Mouse (Mus musculus) lung, adult 2 months (tissue): ENCODE results near the gene Zfp697. TPM values are rescaled to one million over a fixed set of nuclear protein-coding genes. Genes with fewer than 3 reads are reported as not detected.

Experiments
- DNase-seq: peaks from one replicate; pipeline ENCODE4 v3.0.0; 2022
- H3K4me1 ChIP-seq: fragments of 200-500 bp; 2 replicates; pipeline ENCODE4 v1.6.1; 2011; ENCODE audit warnings: low read length; ENCODE audit not compliant: control insufficient read depth, insufficient read depth
- H3K4me3 ChIP-seq: fragments of 200-500 bp; replicated peaks from 2 replicates; pipeline ENCODE3; 2011; ENCODE audit warnings: low read depth, mild to moderate bottlenecking, control low read depth, low read length; ENCODE audit errors: extremely low read depth
- CTCF ChIP-seq: fragments of 200-500 bp; IDR thresholded peaks from 2 replicates; pipeline ENCODE4 v1.5.1; 2011; ENCODE audit warnings: mild to moderate bottlenecking, low read length, control low read depth; ENCODE audit not compliant: insufficient read depth
- POLR2A ChIP-seq: fragments of 200-500 bp; IDR thresholded peaks from 2 replicates; pipeline ENCODE4 v1.6.1; 2011; ENCODE audit warnings: low read depth, mild to moderate bottlenecking, control low read depth, low read length, borderline replicate concordance; ENCODE audit errors: extremely low read depth
- WGBS: fragments of 180-500 bp; shearing (Covaris S2); methylation state at CpG from one replicate; pipeline ENCODE4 v1.1.7; 2018; 5-methylcytosine and 5-hydroxymethylcytosine counted together
- polyA plus RNA-seq: library from polyadenylated mRNA; depleted of rRNA; stranded (reverse); fragments of >200 nt; gene quantifications from 2 replicates; pipeline ENCODE4 v1.2.3, GENCODE M21; 2012

Gene Zfp697
- polyA plus RNA-seq, 1 experiment, result 17.0 TPM

DNA sequence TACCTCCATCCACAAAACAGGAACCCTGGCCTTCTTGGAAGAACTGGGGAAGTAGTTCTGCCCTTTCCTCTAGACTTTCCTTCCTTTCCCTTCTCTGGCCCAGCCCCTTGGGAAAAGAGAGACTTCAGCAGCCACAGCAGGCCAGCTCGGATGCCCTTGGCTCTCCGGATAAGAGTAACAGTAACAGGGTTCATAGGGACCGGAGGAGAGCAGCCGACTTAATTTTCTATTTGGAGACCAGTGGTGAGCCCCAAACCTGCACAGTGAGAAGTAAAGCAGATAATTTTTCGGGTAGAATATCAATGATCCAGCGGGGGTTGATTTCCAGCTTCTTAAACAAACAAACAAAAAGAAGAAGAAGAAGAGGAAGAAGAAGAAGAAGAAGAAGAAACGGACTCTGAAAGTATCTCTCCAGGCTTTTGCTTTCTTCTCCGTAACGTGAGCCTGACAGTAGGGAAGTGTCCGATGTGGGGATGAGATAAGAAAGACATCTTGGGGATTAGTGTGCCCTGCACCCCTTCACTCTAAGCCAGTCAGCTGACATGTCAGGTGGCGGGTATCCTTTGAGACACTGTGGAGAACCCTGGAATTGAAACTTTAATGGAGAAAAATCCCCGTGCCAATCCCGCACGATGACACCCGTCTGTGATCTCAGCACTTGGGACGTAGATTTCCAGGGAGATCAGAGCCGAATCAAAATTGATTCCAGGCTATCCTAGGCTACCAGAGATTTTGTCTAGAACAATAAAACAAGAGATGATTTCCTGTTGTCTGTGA is 41.3 kb upstream of the Zfp697 start:
- DNase-seq, result no peak
- Histone ChIP-seq H3K4me1 (no peaks in the 10 kb centered on the region; the same call in 1 of the 2 replicates), H3K4me3 (no peak overlapping the region)
- no peak for TF ChIP-seq POLR2A
- no peak for TF ChIP-seq CTCF
- 81% methylated on average over 17 of the region's 17 CpGs for WGBS

DNA sequence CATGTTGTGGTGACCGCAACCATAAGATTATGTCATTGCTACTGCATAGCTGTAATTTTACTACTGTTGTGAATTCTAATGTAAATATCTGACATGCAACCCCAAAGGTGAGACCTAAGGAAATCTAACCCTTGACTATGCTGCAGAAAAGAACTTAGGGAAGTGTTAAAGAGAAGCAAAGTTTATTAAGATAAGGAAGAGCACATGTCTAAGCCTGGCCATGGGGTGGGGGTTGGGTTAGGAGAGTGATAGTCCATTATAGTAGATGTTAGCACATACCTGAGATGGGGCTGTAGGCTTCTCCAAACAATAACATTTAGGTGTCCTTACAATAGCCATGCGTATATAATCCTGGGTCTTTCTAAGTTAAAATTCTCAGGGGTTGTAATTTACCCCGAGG is 39.0 kb upstream of the Zfp697 start:
- Histone ChIP-seq H3K4me1 (no peaks in the 10 kb centered on the region; the same call in 1 of the 2 replicates), H3K4me3 (no peak overlapping the region)
- 89% methylated on average over 3 of the region's 3 CpGs for WGBS
- TF ChIP-seq POLR2A, result no peak
- TF ChIP-seq CTCF, result no peak
- no peak for DNase-seq

DNA sequence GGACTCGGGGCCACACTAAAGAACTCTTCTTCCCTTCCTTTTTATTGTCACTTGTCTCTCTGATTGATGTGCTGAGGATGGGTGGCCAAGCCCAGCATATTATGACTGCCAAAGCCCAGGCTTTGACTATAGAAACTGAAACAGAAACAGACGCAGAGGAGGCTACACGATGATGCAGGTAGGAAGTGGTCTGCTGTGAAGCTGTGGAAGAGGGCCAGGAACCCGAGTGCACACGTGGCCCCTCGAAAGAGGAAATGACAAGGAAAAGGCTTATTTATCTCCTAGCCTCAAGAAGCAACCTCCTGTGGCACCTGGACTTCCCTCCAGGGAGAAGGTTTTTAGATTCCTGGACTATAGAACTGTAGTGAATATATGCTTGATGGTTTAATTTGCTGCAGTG is 34.2 kb upstream of the Zfp697 start:
- TF ChIP-seq CTCF, result no peak
- no peak for TF ChIP-seq POLR2A

DNA sequence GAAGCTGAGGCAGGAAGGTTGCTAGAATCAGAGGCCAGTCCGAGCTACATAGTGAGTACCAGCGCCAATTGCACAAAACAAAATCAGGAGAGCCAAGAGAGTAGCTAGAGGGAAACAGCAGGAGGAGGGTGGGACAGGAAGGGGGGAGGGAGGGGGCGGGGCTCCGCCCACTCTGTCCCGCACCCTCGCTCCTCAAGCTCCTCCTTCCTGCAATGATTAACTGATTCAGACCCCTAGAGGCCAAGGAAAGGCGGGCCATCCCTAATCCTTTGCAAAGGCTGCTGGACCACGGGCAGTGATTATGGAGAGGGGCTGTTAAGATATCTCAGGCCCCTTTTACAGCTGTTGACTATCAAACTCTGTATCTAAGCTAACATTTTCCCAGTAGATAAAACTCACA is 33.6 kb upstream of the Zfp697 start:
- no peak for DNase-seq
- no peaks in the 10 kb centered on the region for H3K4me1 ChIP-seq
- WGBS, result 16% methylated on average over 8 of the region's 8 CpGs
- no peak overlapping the region for H3K4me3 ChIP-seq
- TF ChIP-seq CTCF, result no peak
- TF ChIP-seq POLR2A, result no peak

More for the DNA sequence above, 34.2 kb upstream of the Zfp697 start:
- WGBS, result 45% methylated on average over 6 of the region's 6 CpGs
- DNase-seq, result no peak
- H3K4me1 ChIP-seq, result no peaks in the 10 kb centered on the region
- no peak overlapping the region for H3K4me3 ChIP-seq

DNA sequence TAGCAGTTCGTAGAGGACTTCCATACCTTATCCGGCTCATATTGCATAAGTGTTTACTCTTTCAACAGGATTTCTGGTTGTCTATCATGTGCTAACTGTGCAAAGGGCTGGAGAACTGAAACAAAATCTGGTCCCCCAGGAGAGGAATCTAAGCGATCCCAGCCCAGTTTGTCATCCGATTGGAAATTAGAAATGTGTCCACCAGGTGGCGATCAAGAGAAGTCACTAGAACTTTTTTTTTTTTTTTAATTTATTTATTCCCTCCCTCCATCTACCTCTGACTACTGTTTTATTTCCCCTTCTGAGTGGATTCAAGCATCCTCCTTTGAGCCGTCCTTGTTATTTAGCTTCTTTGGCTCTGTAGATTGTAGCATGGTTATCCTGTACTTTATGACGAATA is 28.4 kb upstream of the Zfp697 start:
- 25% methylated on average over 7 of the region's 7 CpGs for WGBS
- peak; percentile 41 for DNase-seq
- Histone ChIP-seq H3K4me1 (no peaks in the 10 kb centered on the region), H3K4me3 (no peak overlapping the region)
- TF ChIP-seq POLR2A (no peak), CTCF (0 out of 2 replicates have a peak, but pooled peaks have one; percentile 25)

DNA sequence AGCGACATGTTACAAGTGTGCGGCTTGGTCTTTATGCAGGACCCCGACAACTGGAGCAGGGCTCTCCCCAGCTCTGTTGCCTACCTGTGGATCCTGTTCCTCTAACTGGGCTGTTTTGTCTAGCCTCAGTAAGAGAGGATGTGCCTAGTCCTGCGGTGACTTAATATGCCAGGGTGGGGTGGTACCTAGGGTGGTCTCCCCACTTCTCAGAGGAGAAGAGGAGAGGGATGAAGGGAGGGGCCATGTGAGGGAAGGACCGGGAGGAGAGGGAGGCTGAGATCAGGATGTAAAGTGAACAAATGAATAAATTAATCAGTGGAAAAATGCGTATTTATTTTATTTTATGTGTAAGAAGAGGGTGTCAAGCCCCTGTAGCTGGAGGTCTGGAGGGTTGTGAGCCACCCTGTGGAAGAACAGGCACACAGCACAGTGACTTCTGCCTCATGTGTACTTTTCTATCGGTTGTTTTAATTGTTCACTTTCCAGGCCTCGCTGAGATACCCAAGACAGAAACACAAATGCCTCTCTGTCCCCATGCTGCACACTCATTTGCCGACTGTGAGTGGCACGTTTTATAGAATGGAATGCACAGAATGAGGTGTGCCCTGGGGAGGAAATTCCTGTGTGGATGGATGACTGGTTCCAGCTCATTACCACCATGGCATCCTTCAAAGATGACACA is 26.8 kb upstream of the Zfp697 start:
- no peaks in the 10 kb centered on the region for H3K4me1 ChIP-seq
- WGBS, result 64% methylated on average over 10 of the region's 10 CpGs
- TF ChIP-seq POLR2A, result no peak
- TF ChIP-seq CTCF, result no peak
- no peak for DNase-seq
- no peak overlapping the region for H3K4me3 ChIP-seq

DNA sequence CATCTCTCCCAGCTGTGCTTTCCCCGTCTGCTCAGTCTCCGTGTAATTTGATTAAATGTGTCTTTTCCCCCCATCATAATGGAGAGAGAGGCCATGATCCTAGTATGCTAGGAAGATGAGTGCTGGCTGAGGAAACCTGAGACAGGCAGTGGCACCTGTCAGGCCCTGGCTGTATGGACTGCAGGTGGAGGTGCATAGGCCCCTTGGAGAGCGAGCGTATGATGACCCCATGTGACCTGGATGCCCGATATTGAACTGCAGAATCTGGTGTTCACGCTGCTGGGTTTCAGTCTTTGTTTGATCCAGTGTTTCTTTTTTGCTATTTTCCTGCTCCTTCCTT is 26.3 kb upstream of the Zfp697 start:
- TF ChIP-seq POLR2A, result no peak
- TF ChIP-seq CTCF, result no peak
- Histone ChIP-seq H3K4me1 (no peaks in the 10 kb centered on the region), H3K4me3 (no peak overlapping the region)
- no peak for DNase-seq
- WGBS, result 76% methylated on average over 6 of the region's 6 CpGs

DNA sequence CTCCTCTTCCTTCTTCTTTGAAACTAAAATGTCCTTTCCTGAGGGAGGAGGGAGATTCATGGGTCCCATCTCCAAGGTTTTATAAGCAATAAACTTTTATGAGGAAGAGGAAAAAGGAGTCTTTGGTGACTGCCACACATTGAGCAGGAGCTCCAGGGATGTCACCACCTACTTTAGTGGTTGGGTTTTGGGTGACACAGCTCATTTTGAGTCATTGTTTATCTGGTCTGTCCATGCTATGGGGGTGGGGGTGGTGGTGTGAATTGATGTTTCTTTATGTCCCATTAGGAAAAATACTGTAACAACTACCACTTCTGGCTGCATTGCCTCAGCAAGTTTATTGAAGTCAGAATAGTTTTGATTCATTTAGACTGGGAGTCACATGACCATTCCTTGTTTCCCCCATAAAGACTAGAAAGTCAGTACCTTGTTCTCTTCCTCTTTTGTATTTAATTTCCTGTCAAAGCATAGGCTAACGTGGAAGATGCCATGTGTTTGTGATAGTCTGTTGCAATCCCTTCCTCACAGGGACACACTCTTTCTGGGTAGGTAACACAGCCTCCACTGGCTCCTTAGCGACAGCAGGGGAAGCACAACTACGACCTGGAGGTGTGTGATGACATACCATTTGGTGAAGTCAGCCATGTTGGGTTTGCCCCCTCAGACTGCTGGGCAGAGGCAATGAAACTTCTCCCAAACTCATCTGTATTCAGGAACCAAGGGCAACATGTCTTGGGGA is 25.5 kb upstream of the Zfp697 start:
- no peak for DNase-seq
- Histone ChIP-seq H3K4me1 (no peaks in the 10 kb centered on the region), H3K4me3 (no peak overlapping the region)
- 55% methylated on average over 3 of the region's 3 CpGs for WGBS
- TF ChIP-seq CTCF, result no peak
- TF ChIP-seq POLR2A, result no peak

DNA sequence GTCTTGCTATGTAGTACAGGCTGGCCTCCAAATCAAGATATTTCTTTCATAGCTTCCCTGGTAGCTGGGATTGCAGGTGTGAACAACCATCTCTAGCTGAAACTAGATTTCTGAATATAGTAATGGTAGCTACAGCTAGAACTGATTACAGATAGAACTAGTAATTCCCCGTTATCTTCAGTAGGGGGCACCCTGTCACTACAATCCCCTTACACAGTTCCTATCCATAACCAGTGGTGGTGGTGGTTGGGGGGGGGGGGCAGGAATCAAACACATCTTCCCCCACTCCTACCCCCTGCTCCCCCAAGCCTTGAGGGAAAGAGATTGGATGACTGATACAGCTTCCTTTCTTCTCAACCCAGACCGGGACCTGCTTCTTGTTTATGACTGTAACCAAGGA is 19.5 kb upstream of the Zfp697 start:
- DNase-seq, result no peak
- no peak overlapping the region for H3K4me3 ChIP-seq
- H3K4me1 ChIP-seq, result no peaks in the 10 kb centered on the region
- TF ChIP-seq POLR2A (no peak), CTCF (peak; percentile 42)
- WGBS, result 22% methylated on average over 2 of the region's 2 CpGs
